27 mouse cellular contexts compared by ENCODE assay signal in the genomic region with DNA sequence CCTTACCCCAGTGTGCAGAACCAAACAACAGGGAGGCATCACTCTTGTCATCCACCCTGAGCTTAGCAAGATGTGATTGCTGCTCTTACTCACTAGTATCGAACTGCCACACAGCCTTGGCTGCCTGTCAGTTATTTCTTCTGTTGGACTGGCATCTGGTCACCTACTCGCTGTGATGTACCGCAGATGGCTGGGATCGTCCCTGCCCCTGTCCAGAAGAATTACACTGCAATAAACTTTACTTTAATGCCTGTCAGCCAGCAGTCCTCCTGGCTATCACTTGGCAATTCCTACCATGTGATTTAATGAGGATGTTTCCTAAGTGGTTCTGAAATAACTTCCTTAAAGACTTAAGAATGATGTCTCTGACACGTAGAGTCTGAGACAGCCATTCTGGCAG. TPM values are rescaled to one million over a fixed set of nuclear protein-coding genes. Genes with fewer than 3 reads are reported as not detected.
A peak's percentile ranks its signal among the peaks of the same experiment; 100 is the strongest.
DNase-seq lines count a peak whose midpoint lies in the region; ATAC-seq lines count a peak whose summit lies in the region.
"Had no signal": no experiment of that assay in that cellular context is flagged by ENCODE, and none has a peak within 500 bp of the region (broad histone marks: within the 10 kb centered on the region; RNA-seq: fewer than 3 reads in every experiment).

No protein-coding gene starts in this region.

- peak; percentile 18 for DNase-seq in embryo, embryonic 10.5 days (ENCODE audit: low spot score)
- DNase-seq in embryo, embryonic 9.5 days (ENCODE audit: extremely low spot score), result no peak
- no peak for DNase-seq in kidney, postnatal 14 days
- peak; percentile 50 for DNase-seq in mesoderm, embryonic 11.5 days (ENCODE audit: low read depth, low spot score)
- no peak for DNase-seq in urinary bladder, adult 2 months (ENCODE audit: low spot score)
- DNase-seq: adrenal gland, adult 8-10 months; adrenal gland, postnatal 25 days; cerebellum, adult 18-20 months; cerebellum, adult 9-10 months; cerebellum, postnatal 25 days; gastrocnemius, postnatal 25 days; heart, adult 18-20 months; heart, postnatal 10 days; heart, postnatal 36 days had no signal

- ATAC-seq in kidney, embryonic 16.5 days (ENCODE audit: low FRiP score, low TSS enrichment), result peak; percentile 9; the same call in 1 of the 2 replicates
- ATAC-seq: activated CD4-positive, CD25-positive, alpha-beta regulatory T cell, adult 4 months; CD4-positive, CD25-positive, alpha-beta regulatory T cell, adult 4 months; forebrain, embryonic 15.5 days; hindbrain, embryonic 16.5 days had no signal

- no peaks in the 10 kb centered on the region for H3K27me3 ChIP-seq in kidney, embryonic 16.5 days (ENCODE audit: insufficient read depth, low read length)
- H3K27me3 ChIP-seq: embryonic facial prominence, embryonic 13.5 days; forebrain, embryonic 12.5 days; forebrain, embryonic 15.5 days; heart, embryonic 12.5 days; heart, embryonic 15.5 days; hindbrain, embryonic 13.5 days had no signal

- no peak overlapping the region for H3K27ac ChIP-seq in kidney, embryonic 16.5 days (ENCODE audit: low read length)
- H3K27ac ChIP-seq: embryonic facial prominence, embryonic 10.5 days; embryonic facial prominence, embryonic 13.5 days; forebrain, embryonic 12.5 days; forebrain, embryonic 15.5 days; heart, embryonic 15.5 days; hindbrain, embryonic 10.5 days; hindbrain, embryonic 13.5 days had no signal

- WGBS in kidney, embryonic 16.5 days, result 21% methylated on average over 5 of the region's 5 CpGs

- no peak overlapping the region for H3K4me3 ChIP-seq in kidney, embryonic 16.5 days (ENCODE audit: low read length)
- H3K4me3 ChIP-seq: embryonic facial prominence, embryonic 10.5 days; embryonic facial prominence, embryonic 13.5 days; erythroblast, embryonic 14.5 days; forebrain, embryonic 12.5 days; forebrain, embryonic 15.5 days; heart, embryonic 12.5 days; heart, embryonic 15.5 days; hindbrain, embryonic 10.5 days; hindbrain, embryonic 13.5 days had no signal

- H3K4me1 ChIP-seq in kidney, embryonic 16.5 days (ENCODE audit: insufficient read depth, low read length), result no peaks in the 10 kb centered on the region
- H3K4me1 ChIP-seq: embryonic facial prominence, embryonic 10.5 days; embryonic facial prominence, embryonic 13.5 days; forebrain, embryonic 12.5 days; forebrain, embryonic 15.5 days; hindbrain, embryonic 10.5 days; hindbrain, embryonic 13.5 days had no signal

- no peak overlapping the region for H3K9ac ChIP-seq in kidney, embryonic 16.5 days (replicated peaks; ENCODE audit: low read length)
- H3K9ac ChIP-seq: embryonic facial prominence, embryonic 13.5 days; forebrain, embryonic 12.5 days; forebrain, embryonic 15.5 days; heart, embryonic 12.5 days; heart, embryonic 15.5 days; hindbrain, embryonic 13.5 days had no signal

- H3K4me2 ChIP-seq in kidney, embryonic 16.5 days (replicated peaks; ENCODE audit: low read depth, low read length), result no peak overlapping the region
- H3K4me2 ChIP-seq: embryonic facial prominence, embryonic 13.5 days; forebrain, embryonic 12.5 days; forebrain, embryonic 15.5 days; heart, embryonic 12.5 days; heart, embryonic 15.5 days; hindbrain, embryonic 13.5 days had no signal

- H3K9me3 ChIP-seq in kidney, embryonic 16.5 days (ENCODE audit: low read length), result no peaks in the 10 kb centered on the region
- H3K9me3 ChIP-seq: embryonic facial prominence, embryonic 10.5 days; embryonic facial prominence, embryonic 13.5 days; forebrain, embryonic 12.5 days; forebrain, embryonic 15.5 days; heart, embryonic 12.5 days; heart, embryonic 15.5 days; hindbrain, embryonic 10.5 days; hindbrain, embryonic 13.5 days had no signal

- H3K36me3 ChIP-seq in kidney, embryonic 16.5 days (ENCODE audit: insufficient read depth, low read length), result no peaks in the 10 kb centered on the region
- H3K36me3 ChIP-seq: embryonic facial prominence, embryonic 10.5 days; embryonic facial prominence, embryonic 13.5 days; forebrain, embryonic 12.5 days; forebrain, embryonic 15.5 days; heart, embryonic 12.5 days; heart, embryonic 15.5 days; hindbrain, embryonic 10.5 days; hindbrain, embryonic 13.5 days had no signal

RNA-seq across cellular contexts. Expression of a gene that starts 57.7 kb away (rescaled TPM):
- polyA plus RNA-seq in kidney, embryonic 16.5 days (2015; fragmentation: Nextera tagmentation; extraction: Ambion mirVana), result 9.2 and 11.7 TPM in 2 replicates
- polyA plus RNA-seq in urinary bladder, adult 2 months (2012; rRNA removed), result 7.8 and 13.6 TPM in 2 replicates

Comparison
In these comparisons a context has a peak if more than half of its experiments do, and no peak if none do; other contexts are left out.
1. DNase-seq: peak in embryo, embryonic 10.5 days (single experiment) and mesoderm, embryonic 11.5 days (single experiment); none in embryo, embryonic 9.5 days (single experiment), kidney, postnatal 14 days (single experiment) and urinary bladder, adult 2 months (single experiment).